Mouse (Mus musculus) cerebellum, postnatal 36 days (tissue): ENCODE results near the gene Olfr870.
"Not testable (repeated sequence)": the region's sequence is repeated elsewhere in the genome, so short reads cannot be mapped to it uniquely, and the experiment has no call there.

Experiments used
- DNase-seq, 2 experiments: peaks; one replicate each; pipeline ENCODE4 v3.0.0; 2021 to 2022; ENCODE audit warnings: mixed read lengths in 2 of 2

Gene Olfr870

DNA sequence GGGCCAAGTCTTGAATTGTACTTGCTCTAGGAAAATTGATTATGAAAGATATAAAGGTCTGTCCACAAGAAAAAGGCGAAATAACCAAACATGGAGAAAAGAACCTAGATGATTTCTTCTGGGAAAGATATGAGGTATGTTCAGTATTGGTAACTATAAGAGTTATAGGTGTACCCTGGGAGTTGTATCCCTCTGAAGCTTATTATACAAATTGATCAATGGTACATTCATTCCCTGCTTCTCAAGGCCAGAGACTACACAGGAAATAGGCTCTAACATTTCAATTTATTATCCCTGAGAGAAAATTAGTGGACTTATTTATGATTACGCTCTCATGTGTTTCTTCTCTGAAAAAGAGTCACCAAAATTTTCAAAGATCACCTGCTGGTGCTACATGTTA, at the start of gene Olfr870:
Olfr870 (minus strand) TSS at position 101 of the 400 bp plus-strand sequence.
- no peak for DNase-seq

DNA sequence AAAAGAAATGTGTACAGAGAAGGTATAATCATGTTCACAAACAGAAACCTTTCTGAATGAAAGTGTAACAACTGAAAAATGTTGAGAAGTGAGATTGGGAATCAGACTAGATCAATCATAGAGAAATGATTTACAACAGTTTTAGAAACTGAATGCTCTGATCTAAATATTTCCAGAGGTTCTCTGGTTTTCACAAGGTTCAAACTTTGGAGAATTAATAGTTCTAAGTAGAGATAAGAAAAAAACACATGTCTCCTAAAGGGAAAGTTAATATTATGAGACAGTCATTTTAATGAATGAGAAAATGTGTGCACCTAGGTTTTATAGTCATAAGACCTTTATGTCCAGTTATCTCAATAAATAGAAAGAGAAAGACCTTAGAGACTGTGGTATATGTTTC, 38.0 kb upstream of the Olfr870 start, which contains the start of gene Olfr871:
Olfr871 (plus strand) TSS at position 301 of the 400 bp plus-strand sequence.
- no peak for DNase-seq

DNA sequence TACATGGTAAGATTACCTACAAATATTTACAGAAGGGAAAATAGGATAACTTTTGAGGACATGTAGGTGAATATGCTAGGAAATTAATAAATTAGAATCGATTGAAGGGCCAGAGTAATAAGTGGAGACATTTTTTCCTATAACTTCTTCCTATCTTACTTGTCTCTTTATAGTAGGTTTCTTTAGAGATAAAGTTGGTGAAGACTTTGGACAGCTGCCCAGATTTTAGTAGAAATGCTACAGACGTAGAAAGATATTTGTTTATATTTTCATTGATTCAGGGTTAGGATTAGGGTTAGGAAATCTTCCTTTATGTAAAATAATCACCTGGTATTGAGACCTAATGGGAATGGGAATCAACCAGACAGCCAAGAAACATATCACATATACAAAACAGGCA, 37.6 kb upstream of the Olfr870 start:
- no peak for DNase-seq

DNA sequence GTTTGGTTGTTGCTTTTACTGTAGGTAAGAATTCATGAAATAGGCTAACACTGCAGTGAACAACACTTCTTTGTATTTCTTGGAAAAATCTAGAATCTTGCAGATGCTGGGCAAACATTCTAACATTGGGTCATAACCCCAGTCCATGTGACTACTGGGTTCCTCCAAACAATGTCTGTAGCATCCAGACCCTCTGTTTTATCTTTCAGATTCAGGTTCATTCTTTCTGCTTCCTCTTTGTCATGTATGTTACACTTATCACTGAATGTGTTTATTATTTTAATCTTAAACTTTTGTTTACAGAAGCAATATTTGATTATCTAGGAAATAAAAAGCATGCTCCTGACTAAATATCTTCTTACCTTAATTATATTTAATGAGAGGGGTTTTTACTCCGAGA, 37.0 kb upstream of the Olfr870 start:
- DNase-seq, result no peak

DNA sequence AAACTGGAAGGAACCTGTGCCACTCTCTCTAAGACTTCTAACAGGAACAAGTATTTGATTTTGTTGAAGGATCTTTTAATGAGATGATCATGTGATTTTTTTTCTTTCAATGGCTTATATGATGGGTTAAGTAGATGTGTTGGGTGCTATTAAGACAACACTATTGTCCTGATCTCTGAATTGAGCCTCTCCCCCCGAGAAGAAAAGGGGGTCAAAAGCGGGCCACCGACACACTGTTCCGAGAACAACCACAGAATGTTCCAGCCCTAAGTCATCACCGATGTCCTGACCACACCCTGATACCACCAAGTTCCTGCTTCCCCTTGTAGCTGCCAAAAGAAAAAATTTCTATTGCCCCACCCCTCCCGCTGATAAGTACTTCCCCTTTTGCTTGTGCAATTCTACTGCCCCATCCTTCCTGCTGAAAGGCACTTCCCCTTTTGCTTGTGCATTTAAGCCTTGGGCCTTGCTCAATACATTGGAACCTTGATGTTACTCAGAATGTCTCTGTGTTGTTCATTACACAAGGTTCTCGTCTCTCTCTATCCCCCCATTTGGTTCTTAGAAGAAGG, 29.6 kb upstream of the Olfr870 start:
- DNase-seq, result not testable (repeated sequence)

DNA sequence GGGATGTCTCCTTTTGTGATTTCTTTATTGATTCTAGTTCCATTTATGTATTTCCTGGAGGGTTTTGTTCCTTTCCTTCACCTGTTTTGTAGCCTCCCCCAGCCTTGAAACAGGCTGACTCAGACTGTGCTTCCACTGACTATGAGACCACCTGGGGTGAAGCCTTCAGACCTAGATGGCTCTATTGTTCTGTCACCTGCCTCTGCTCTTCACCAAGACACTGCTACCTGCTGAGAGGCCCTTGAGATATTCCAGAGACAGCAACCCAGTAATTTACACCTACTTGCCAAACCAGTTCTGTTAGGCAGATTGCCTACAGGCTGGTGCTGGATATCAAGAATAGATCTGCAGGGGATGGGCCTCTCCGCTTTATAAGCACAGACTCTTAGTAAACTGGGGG, 28.3 kb upstream of the Olfr870 start:
- DNase-seq, result no peak

DNA sequence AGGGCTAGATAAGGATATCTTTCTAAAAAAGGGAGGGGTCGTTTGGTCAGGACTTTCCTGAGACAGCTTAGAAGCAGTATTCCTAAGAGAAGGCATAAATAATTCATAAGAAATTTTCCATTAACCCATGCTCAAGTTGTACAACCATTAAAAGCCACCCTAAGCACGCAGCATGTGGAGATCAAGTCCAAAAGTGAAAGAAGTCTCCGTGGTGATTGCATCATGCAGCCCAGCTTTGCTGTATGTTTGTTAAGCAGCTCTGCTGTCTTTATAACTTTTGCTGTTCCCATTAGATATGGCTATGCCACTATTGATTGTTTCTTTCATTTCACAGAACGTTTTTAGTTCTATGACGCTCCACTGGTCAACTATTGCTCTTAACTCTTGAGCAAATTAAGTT, 5.6 kb upstream of the Olfr870 start:
- no peak for DNase-seq

DNA sequence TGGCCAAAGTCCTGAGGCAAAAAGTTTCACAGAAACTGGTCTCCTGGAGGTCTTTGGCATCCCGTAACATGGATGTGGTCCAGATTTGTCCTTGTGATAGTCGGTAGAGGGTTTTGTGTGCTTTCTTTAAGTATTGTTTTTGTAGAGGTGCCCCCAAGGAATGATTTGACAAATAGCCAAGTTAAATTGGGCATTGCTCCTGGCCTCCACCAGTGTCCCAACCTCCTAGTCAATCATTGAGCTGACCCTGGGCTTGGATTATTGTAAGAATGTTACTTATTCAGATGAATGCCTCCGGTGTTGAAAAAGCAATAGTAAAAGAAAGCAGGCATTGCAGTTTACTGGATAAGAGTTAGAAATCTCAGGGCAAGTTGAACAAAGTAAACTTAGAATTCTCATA, 24.2 kb downstream of the Olfr870 start:
- DNase-seq, result no peak

DNA sequence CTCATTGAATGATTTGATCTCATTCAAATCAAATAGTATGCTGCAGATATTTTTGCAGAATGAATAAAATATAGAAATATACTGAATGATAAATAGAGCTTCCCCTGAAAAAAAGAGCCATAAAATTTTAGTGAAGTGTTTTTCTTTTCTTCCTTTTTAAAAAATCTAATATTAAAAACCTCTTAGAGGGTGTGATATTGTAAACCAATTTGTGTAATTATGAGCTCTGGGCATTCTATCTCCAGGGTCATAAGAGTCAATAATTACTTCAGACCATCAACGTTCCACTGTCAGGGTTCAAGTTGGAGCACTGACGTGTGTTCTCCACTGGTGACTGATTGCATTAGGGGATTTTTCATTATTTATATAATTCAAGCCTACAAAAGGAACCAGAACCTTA, 45.1 kb downstream of the Olfr870 start, which contains the start of gene Olfr869:
Olfr869 (plus strand) TSS at position 301 of the 400 bp plus-strand sequence.
- no peak for DNase-seq
